Comparison of ENCODE assay signal across 24 mouse cellular contexts in genomic region chr2:146416283-146416682, GRCm38 (mm10).
"Had no signal": no experiment of that assay in that cellular context is flagged by ENCODE, and none has a peak within 500 bp of the region (broad histone marks: within the 10 kb centered on the region; RNA-seq: fewer than 3 reads in every experiment).

No protein-coding gene starts in this region.

- H3K4me2 ChIP-seq: heart, embryonic 12.5 days; hindbrain, embryonic 12.5 days; hindbrain, embryonic 14.5 days; intestine, embryonic 15.5 days; limb, embryonic 12.5 days; liver, embryonic 11.5 days had no signal

- H3K27me3 ChIP-seq: heart, embryonic 12.5 days; hindbrain, embryonic 12.5 days; intestine, embryonic 15.5 days; limb, embryonic 12.5 days had no signal

- H3K27ac ChIP-seq: heart, adult 2 months; hindbrain, embryonic 10.5 days; hindbrain, embryonic 12.5 days; hindbrain, embryonic 14.5 days; intestine, embryonic 15.5 days; layer of hippocampus, adult 2 months; left cerebral cortex, adult 2 months; limb, embryonic 10.5 days; limb, embryonic 12.5 days had no signal

- H3K9me3 ChIP-seq: heart, embryonic 12.5 days; hindbrain, embryonic 10.5 days; hindbrain, embryonic 12.5 days; intestine, embryonic 15.5 days; limb, embryonic 10.5 days; limb, embryonic 12.5 days had no signal

- DNase-seq: gastrocnemius, postnatal 14 days; gastrocnemius, postnatal 36 days; heart, adult 11 months; heart, adult 2 months; heart, postnatal 10 days; heart, postnatal 4 days; kidney, adult 18-20 months; kidney, adult 8-10 months; kidney, postnatal 10 days; kidney, postnatal 25 days; kidney, postnatal 4 days; liver had no signal

- H3K9ac ChIP-seq: heart, embryonic 12.5 days; hindbrain, embryonic 12.5 days; hindbrain, embryonic 14.5 days; intestine, embryonic 15.5 days; limb, embryonic 12.5 days had no signal

- H3K4me1 ChIP-seq: hindbrain, embryonic 12.5 days; intestine, embryonic 15.5 days; limb, embryonic 10.5 days; limb, embryonic 12.5 days had no signal

- H3K36me3 ChIP-seq: hindbrain, embryonic 12.5 days; intestine, embryonic 15.5 days; limb, embryonic 10.5 days; limb, embryonic 12.5 days had no signal

- H3K4me3 ChIP-seq: heart, adult 2 months; heart, embryonic 12.5 days; hindbrain, embryonic 10.5 days; hindbrain, embryonic 12.5 days; intestine, embryonic 15.5 days; layer of hippocampus, adult 2 months; left cerebral cortex, adult 2 months; limb, embryonic 10.5 days; limb, embryonic 12.5 days had no signal

- ATAC-seq: hindbrain, embryonic 16.5 days; intestine, embryonic 15.5 days; intestine, postnatal 0 days had no signal
